Mouse (Mus musculus) MEL (cell line): ENCODE results near the gene Gm5431. TPM values are rescaled to one million over a fixed set of nuclear protein-coding genes. Genes with fewer than 3 reads are reported as not detected.

Source experiments
- DNase-seq: peaks from one replicate; pipeline ENCODE4 v3.0.0; 2011; ENCODE audit warnings: low read depth, low spot score
- H3K27ac ChIP-seq: 2 replicates; pipeline ENCODE4 v1.5.1; 2012; ENCODE audit warnings: low read depth, mild to moderate bottlenecking, control low read depth, low read length, moderate library complexity; ENCODE audit not compliant: control insufficient read depth
- H3K27me3 ChIP-seq, 2 experiments: fragments of 150-350 bp in 1 of 2; sonication (generic) in 1 of 2; 2 replicates each; pipeline ENCODE4 v1.6.1; 2012; ENCODE audit warnings: low read length in 2 of 2, mild to moderate bottlenecking in 2 of 2, improper control_type of control experiment in 1 of 2, moderate library complexity in 1 of 2; ENCODE audit not compliant: insufficient read depth in 2 of 2, control insufficient read depth in 1 of 2
- H3K36me3 ChIP-seq, 2 experiments: 2 replicates each; pipeline ENCODE4 v1.6.1; 2012 to 2014; ENCODE audit warnings: low read length in 2 of 2, improper control_type of control experiment in 1 of 2, inconsistent platforms in 1 of 2, mild to moderate bottlenecking in 1 of 2; ENCODE audit not compliant: insufficient read depth in 2 of 2, control insufficient read depth in 1 of 2
- H3K4me1 ChIP-seq, 2 experiments: fragments of 150-350 bp in 1 of 2; sonication (generic) in 1 of 2; 2 replicates each; pipeline ENCODE4 v1.6.1; 2012; ENCODE audit warnings: low read length in 2 of 2, improper control_type of control experiment in 1 of 2, mild to moderate bottlenecking in 1 of 2; ENCODE audit not compliant: insufficient read depth in 2 of 2, control insufficient read depth in 1 of 2
- H3K4me3 ChIP-seq, 2 experiments: fragments of 150-350 bp in 1 of 2; sonication (generic) in 1 of 2; 2 replicates each; pipeline ENCODE4 v1.5.1; 2012; ENCODE audit warnings: low read depth in 2 of 2, low read length in 2 of 2, mild to moderate bottlenecking in 2 of 2, moderate library complexity in 2 of 2, control low read depth in 1 of 2, improper control_type of control experiment in 1 of 2; ENCODE audit not compliant: control insufficient read depth in 1 of 2, insufficient read depth in 1 of 2
- H3K79me2 ChIP-seq: 2 replicates; pipeline ENCODE4 v1.6.1; 2012; ENCODE audit warnings: mild to moderate bottlenecking, low read length, moderate library complexity; ENCODE audit not compliant: control insufficient read depth, poor library complexity, insufficient read depth
- H3K9ac ChIP-seq: 2 replicates; pipeline ENCODE4 v1.6.1; 2012; ENCODE audit warnings: low read depth, mild to moderate bottlenecking, control low read depth, low read length, moderate library complexity; ENCODE audit not compliant: control insufficient read depth, poor library complexity, severe bottlenecking
- H3K9me3 ChIP-seq: fragments of 150-350 bp; sonication (generic); replicated peaks from 2 replicates; pipeline ENCODE4 v1.6.1; 2012; ENCODE audit warnings: mild to moderate bottlenecking, low read length, improper control_type of control experiment, moderate library complexity; ENCODE audit not compliant: insufficient read depth
- CHD1 ChIP-seq: IDR thresholded peaks from 2 replicates; pipeline ENCODE4 v1.6.1; 2012; ENCODE audit warnings: low read depth, mild to moderate bottlenecking, inconsistent platforms, low read length, improper control_type of control experiment
- CTCF ChIP-seq, 3 experiments: IDR thresholded peaks in 2 of 3; conservative IDR thresholded peaks in 1 of 3; 2 replicates each; pipeline ENCODE4 v1.5.1; 2011 to 2012; ENCODE audit warnings: low read length in 3 of 3, low read depth in 2 of 3, mild to moderate bottlenecking in 2 of 3, improper control_type of control experiment in 1 of 3, inconsistent platforms in 1 of 3, mixed read lengths in 1 of 3, moderate library complexity in 1 of 3; ENCODE audit not compliant: control insufficient read depth in 1 of 3, insufficient read depth in 1 of 3, poor library complexity in 1 of 3, severe bottlenecking in 1 of 3
- E2F4 ChIP-seq: IDR thresholded peaks from 2 replicates; pipeline ENCODE4 v1.6.1; 2011; ENCODE audit warnings: low read depth, low read length, improper control_type of control experiment, borderline replicate concordance
- ELF1 ChIP-seq: IDR thresholded peaks from 2 replicates; pipeline ENCODE4 v1.6.1; 2014; ENCODE audit warnings: low read depth, mild to moderate bottlenecking, inconsistent platforms, low read length, improper control_type of control experiment, moderate library complexity
- EP300 ChIP-seq, 2 experiments: IDR thresholded peaks; 2 replicates each; pipeline ENCODE4 v1.6.1; 2011; ENCODE audit warnings: improper control_type of control experiment in 2 of 2, low read length in 2 of 2, low read depth in 1 of 2, mild to moderate bottlenecking in 1 of 2
- ETS1 ChIP-seq: IDR thresholded peaks from 2 replicates; pipeline ENCODE4 v1.6.1; 2012; ENCODE audit warnings: low read depth, mild to moderate bottlenecking, inconsistent platforms, low read length, improper control_type of control experiment, moderate library complexity
- GABPA ChIP-seq: IDR thresholded peaks from 2 replicates; pipeline ENCODE4 v1.6.1; 2012; ENCODE audit warnings: low read depth, mild to moderate bottlenecking, inconsistent platforms, low read length, improper control_type of control experiment, moderate library complexity
- GATA1 ChIP-seq: IDR thresholded peaks from 2 replicates; pipeline ENCODE4 v1.6.1; 2011; ENCODE audit warnings: low read depth, low read length, improper control_type of control experiment
- HCFC1 ChIP-seq: IDR thresholded peaks from 2 replicates; pipeline ENCODE4 v1.6.1; 2012; ENCODE audit warnings: low read depth, mild to moderate bottlenecking, inconsistent platforms, low read length, improper control_type of control experiment, moderate library complexity
- KAT2A ChIP-seq: conservative IDR thresholded peaks from 2 replicates; pipeline ENCODE4 v1.6.1; 2012; ENCODE audit warnings: low read depth, low read length, improper control_type of control experiment, inconsistent platforms
- MAFK ChIP-seq: IDR thresholded peaks from 2 replicates; pipeline ENCODE4 v1.6.1; 2011; ENCODE audit warnings: low read depth, mild to moderate bottlenecking, low read length, improper control_type of control experiment, borderline replicate concordance
- MAX ChIP-seq: IDR thresholded peaks from 2 replicates; pipeline ENCODE4 v1.6.1; 2011; ENCODE audit warnings: low read length, improper control_type of control experiment
- MAZ ChIP-seq: IDR thresholded peaks from 2 replicates; pipeline ENCODE4 v1.6.1; 2012; ENCODE audit warnings: low read depth, mild to moderate bottlenecking, inconsistent platforms, low read length, improper control_type of control experiment
- MXI1 ChIP-seq: IDR thresholded peaks from 2 replicates; pipeline ENCODE4 v1.6.1; 2011; ENCODE audit warnings: mild to moderate bottlenecking, low read depth, low read length, improper control_type of control experiment
- MYB ChIP-seq: IDR thresholded peaks from 2 replicates; pipeline ENCODE4 v1.6.1; 2011; ENCODE audit warnings: mild to moderate bottlenecking, low read depth, low read length, improper control_type of control experiment
- NELFE ChIP-seq: IDR thresholded peaks from 2 replicates; pipeline ENCODE4 v1.6.1; 2011; ENCODE audit warnings: low read depth, low read length, improper control_type of control experiment
- NRF1 ChIP-seq: IDR thresholded peaks from 2 replicates; pipeline ENCODE4 v1.6.1; 2014; ENCODE audit warnings: low read depth, mild to moderate bottlenecking, inconsistent platforms, low read length, improper control_type of control experiment, moderate library complexity; ENCODE audit not compliant: poor library complexity, insufficient read depth, severe bottlenecking
- POLR2A ChIP-seq, 2 experiments: IDR thresholded peaks; 2 replicates each; pipeline ENCODE4 v1.6.1; 2011 to 2012; ENCODE audit warnings: low read length in 2 of 2, mild to moderate bottlenecking in 2 of 2, control low read depth in 1 of 2, improper control_type of control experiment in 1 of 2, low read depth in 1 of 2, moderate library complexity in 1 of 2; ENCODE audit not compliant: control insufficient read depth in 1 of 2, insufficient read depth in 1 of 2, poor library complexity in 1 of 2
- POLR2AphosphoS2 ChIP-seq: IDR thresholded peaks from 2 replicates; pipeline ENCODE4 v1.6.1; 2011; ENCODE audit warnings: low read length, improper control_type of control experiment
- POLR2AphosphoS5 ChIP-seq: IDR thresholded peaks from 2 replicates; pipeline ENCODE4 v1.6.1; 2012; ENCODE audit warnings: low read depth, borderline replicate concordance, mild to moderate bottlenecking, inconsistent platforms, low read length, moderate library complexity, mixed read lengths
- RAD21 ChIP-seq: IDR thresholded peaks from 2 replicates; pipeline ENCODE4 v1.6.1; 2011; ENCODE audit warnings: mild to moderate bottlenecking, low read depth, low read length, improper control_type of control experiment
- RCOR1 ChIP-seq: IDR thresholded peaks from 2 replicates; pipeline ENCODE4 v1.6.1; 2012; ENCODE audit warnings: low read depth, mild to moderate bottlenecking, inconsistent platforms, low read length, improper control_type of control experiment
- SMC3 ChIP-seq: IDR thresholded peaks from 2 replicates; pipeline ENCODE4 v1.6.1; 2011; ENCODE audit warnings: low read depth, low read length, improper control_type of control experiment
- TAL1 ChIP-seq: IDR thresholded peaks from 2 replicates; pipeline ENCODE4 v1.6.1; 2012; ENCODE audit warnings: mild to moderate bottlenecking, inconsistent platforms, low read length, moderate library complexity, mixed read lengths
- TBP ChIP-seq: IDR thresholded peaks from 2 replicates; pipeline ENCODE4 v1.8.0; 2011; ENCODE audit warnings: low read depth, low read length, improper control_type of control experiment
- TCF12 ChIP-seq: IDR thresholded peaks from 2 replicates; pipeline ENCODE4 v1.6.1; 2014; ENCODE audit warnings: low read depth, mild to moderate bottlenecking, inconsistent platforms, low read length, improper control_type of control experiment, moderate library complexity
- UBTF ChIP-seq: IDR thresholded peaks from 2 replicates; pipeline ENCODE4 v1.6.1; 2012; ENCODE audit warnings: low read depth, mild to moderate bottlenecking, inconsistent platforms, low read length, improper control_type of control experiment, moderate library complexity, borderline replicate concordance; ENCODE audit not compliant: insufficient read depth
- USF1 ChIP-seq: IDR thresholded peaks from 2 replicates; pipeline ENCODE4 v1.6.1; 2014; ENCODE audit warnings: low read depth, mild to moderate bottlenecking, inconsistent platforms, low read length, improper control_type of control experiment, moderate library complexity
- ZKSCAN1 ChIP-seq: IDR thresholded peaks from 2 replicates; pipeline ENCODE4 v1.6.1; 2012; ENCODE audit warnings: low read depth, mild to moderate bottlenecking, inconsistent platforms, low read length, improper control_type of control experiment, moderate library complexity
- ZNF384 ChIP-seq: IDR thresholded peaks from 2 replicates; pipeline ENCODE4 v1.6.1; 2012; ENCODE audit warnings: low read depth, mild to moderate bottlenecking, inconsistent platforms, low read length, improper control_type of control experiment
- polyA plus RNA-seq, 2 experiments: library from polyadenylated mRNA; stranded (reverse) in 1 of 2; unstranded in 1 of 2; fragments of >175 nt in 1 of 2; fragments of >200 nt in 1 of 2; gene quantifications; 2 replicates each; pipeline versions ENCODE4 v1.2.1 to v1.2.4; 2012; ENCODE audit warnings: low replicate concordance in 2 of 2, low read depth in 1 of 2; ENCODE audit not compliant: insufficient read length in 2 of 2, insufficient read depth in 1 of 2, missing spikeins in 1 of 2
- total RNA-seq: library from RNA; depleted of rRNA; stranded (reverse); fragments of 300-350 nt; gene quantifications from 2 replicates; pipeline ENCODE4 v1.2.3, GENCODE M21; 2012

Gm5431 gene
- total and polyA plus RNA-seq, 3 experiments, result 0.04 TPM; not detected in 2

GRCm38 (mm10) chr11:48871817-48872541 lies 30.0 kb downstream of the Gm5431 start (continued):
- TF ChIP-seq CHD1 (0 out of 2 replicates have a peak, but pooled peaks have one; percentile 46), POLR2A (IDR thresholded peaks at IDR 0.05; ENCODE audit: control insufficient read depth in 1 of 2, insufficient read depth in 1 of 2, low read depth in 1 of 2, low read length in 2 of 2, poor library complexity in 1 of 2) (peak in 1 of 2 experiments; percentile 70; a peak in 2 of 4 replicates), MAZ (0 out of 2 replicates have a peak, but pooled peaks have one; percentile 45), TAL1 (no peak), NRF1 (no peak), HCFC1 (peak; percentile 28; the same call in 1 of the 2 replicates), UBTF (peak; percentile 70; the same call in 1 of the 2 replicates), TBP (peak; percentile 86; the same call in 1 of the 2 replicates), GATA1 (peak; percentile 23), GABPA (no peak), MAFK (no peak; the same call in 1 of the 2 replicates), POLR2AphosphoS2 (no peak; the same call in 1 of the 2 replicates), NELFE (peak; percentile 60; the same call in 1 of the 2 replicates)
- TF ChIP-seq, all 39 proteins: peak for 16

GRCm38 (mm10) chr11:48871201-48871772 lies 30.7 kb downstream of the Gm5431 start, which contains the start of gene Irgm1:
Gene Irgm1 (minus strand): TSS chr11:48871683.
- Histone ChIP-seq H3K27me3 (no peaks in the 10 kb centered on the region), H3K9me3 (no peaks in the 10 kb centered on the region), H3K4me3 (peak within 1 kb of the TSS; percentile 65 to 86), H3K4me1 (peaks cover 12 to 35% of the 10 kb centered on the region in 2 experiments), H3K36me3 (peaks cover 0 to 23% of the 10 kb centered on the region in 2 experiments; a peak in 2 of 4 replicates), H3K9ac (peak within 1 kb of the TSS; percentile 89), H3K27ac (peak within 1 kb of the TSS; percentile 95), H3K79me2 (peaks cover 16% of the 10 kb centered on the region; the same call in 1 of the 2 replicates)
- peak; percentile 88 for DNase-seq
- 0 out of 2 replicates have a peak, but pooled peaks have one; percentile 9 for TF ChIP-seq RCOR1
- no peak for TF ChIP-seq ZKSCAN1
- peak; percentile 31 for TF ChIP-seq MXI1
- TF ChIP-seq CTCF (IDR thresholded peaks at IDR 0.05 in 2 of 3, conservative IDR thresholded peaks at IDR 0.05 in 1 of 3; ENCODE audit: control insufficient read depth in 1 of 3, insufficient read depth in 1 of 3, low read depth in 2 of 3, low read length in 3 of 3, poor library complexity in 1 of 3, severe bottlenecking in 1 of 3), result peak in 1 of 3 experiments; percentile 14; a peak in 1 of 6 replicates
- TF ChIP-seq SMC3, result no peak; the same call in 1 of the 2 replicates
- peak; percentile 3; the same call in 1 of the 2 replicates for TF ChIP-seq MAX
- TF ChIP-seq TBP, result peak; percentile 51; the same call in 1 of the 2 replicates
- TF ChIP-seq ZNF384, result no peak
- TF ChIP-seq TCF12, result 0 out of 2 replicates have a peak, but pooled peaks have one; percentile 39
- TF ChIP-seq ELF1, result peak; percentile 54; the same call in 1 of the 2 replicates
- no peak for TF ChIP-seq USF1
- no peak for TF ChIP-seq POLR2AphosphoS5
- no peak for TF ChIP-seq KAT2A
- TF ChIP-seq EP300 (IDR thresholded peaks at IDR 0.05; ENCODE audit: low read depth in 1 of 2, low read length in 2 of 2), result peak in 1 of 2 experiments; percentile 14; a peak in 2 of 4 replicates
- no peak for TF ChIP-seq NRF1
- no peak for TF ChIP-seq TAL1
- peak; percentile 42 to 62; a peak in 2 of 4 replicates for TF ChIP-seq POLR2A (IDR thresholded peaks at IDR 0.05; ENCODE audit: control insufficient read depth in 1 of 2, insufficient read depth in 1 of 2, low read depth in 1 of 2, low read length in 2 of 2, poor library complexity in 1 of 2)
- TF ChIP-seq E2F4, result no peak
- peak; percentile 93 for TF ChIP-seq ETS1
- TF ChIP-seq RAD21, result no peak
- no peak for TF ChIP-seq GABPA
- 0 out of 2 replicates have a peak, but pooled peaks have one; percentile 39 for TF ChIP-seq HCFC1
- peak; percentile 7; the same call in 1 of the 2 replicates for TF ChIP-seq MYB
